Mouse (Mus musculus) layer of hippocampus, postnatal 36 days (tissue): ENCODE data around the gene Prss29. TPM values are rescaled to one million over a fixed set of nuclear protein-coding genes. Genes with fewer than 3 reads are reported as not detected.

Source experiments
- DNase-seq, 2 experiments: peaks; one replicate each; pipeline ENCODE4 v3.0.0; 2022
- total RNA-seq, 2 experiments: library from RNA; stranded (reverse); gene quantifications; 2 replicates each; pipeline ENCODE4 v1.2.3; 2021

The Prss29 gene
- total RNA-seq, result not detected

DNA sequence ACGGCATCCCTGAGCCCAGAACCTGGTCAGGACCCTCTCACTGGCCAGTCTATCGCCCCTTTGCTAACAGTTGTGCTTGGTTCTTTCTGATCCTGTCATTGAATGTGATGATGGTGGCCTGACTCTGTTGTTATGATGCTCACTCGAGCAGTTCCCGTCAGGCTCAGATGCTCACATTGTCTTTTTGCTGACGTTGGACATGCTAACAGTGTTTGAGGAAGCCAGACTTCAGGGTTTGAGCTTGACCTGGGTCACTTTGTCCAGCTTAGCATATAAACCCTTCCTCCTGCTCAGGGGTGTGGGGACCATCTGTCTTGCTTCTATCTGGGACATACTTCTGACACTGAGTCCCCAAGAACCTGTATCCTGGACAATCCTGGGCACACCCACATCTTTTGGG, at the start of gene Prss29:
Prss29 (plus strand) TSS at position 301 of the 400 bp plus-strand sequence.
- DNase-seq, result no peak

DNA sequence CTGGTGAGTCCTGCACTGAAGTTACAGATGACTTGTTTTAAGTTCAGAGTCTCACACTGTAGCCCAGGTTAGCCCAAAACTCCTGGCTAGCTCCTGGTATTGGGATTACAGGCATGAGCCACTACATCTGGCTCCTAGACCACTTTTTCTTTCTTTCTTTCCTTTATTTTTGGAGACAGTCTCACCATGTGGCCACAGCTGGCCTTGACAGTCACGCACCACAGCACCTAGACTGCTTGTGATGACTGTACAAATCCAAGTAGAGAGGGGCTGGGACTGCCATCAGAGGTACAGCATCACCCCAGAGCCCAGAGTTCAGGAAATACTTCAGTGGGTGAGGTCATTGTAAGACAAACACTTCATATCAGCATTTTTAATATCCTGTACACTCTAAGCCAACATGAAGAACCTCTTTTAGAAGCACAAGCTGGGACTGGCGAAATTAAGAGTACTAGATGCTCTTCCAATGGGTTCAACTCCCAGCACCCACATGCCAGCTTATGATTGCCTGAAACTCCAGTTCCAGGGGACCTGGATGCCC, 47.6 kb upstream of the Prss29 start:
- no peak for DNase-seq

- no peak for DNase-seq
Measured at GRCm38 (mm10) chr17:25272326-25272725, 46.1 kb upstream of the Prss29 start.

DNA sequence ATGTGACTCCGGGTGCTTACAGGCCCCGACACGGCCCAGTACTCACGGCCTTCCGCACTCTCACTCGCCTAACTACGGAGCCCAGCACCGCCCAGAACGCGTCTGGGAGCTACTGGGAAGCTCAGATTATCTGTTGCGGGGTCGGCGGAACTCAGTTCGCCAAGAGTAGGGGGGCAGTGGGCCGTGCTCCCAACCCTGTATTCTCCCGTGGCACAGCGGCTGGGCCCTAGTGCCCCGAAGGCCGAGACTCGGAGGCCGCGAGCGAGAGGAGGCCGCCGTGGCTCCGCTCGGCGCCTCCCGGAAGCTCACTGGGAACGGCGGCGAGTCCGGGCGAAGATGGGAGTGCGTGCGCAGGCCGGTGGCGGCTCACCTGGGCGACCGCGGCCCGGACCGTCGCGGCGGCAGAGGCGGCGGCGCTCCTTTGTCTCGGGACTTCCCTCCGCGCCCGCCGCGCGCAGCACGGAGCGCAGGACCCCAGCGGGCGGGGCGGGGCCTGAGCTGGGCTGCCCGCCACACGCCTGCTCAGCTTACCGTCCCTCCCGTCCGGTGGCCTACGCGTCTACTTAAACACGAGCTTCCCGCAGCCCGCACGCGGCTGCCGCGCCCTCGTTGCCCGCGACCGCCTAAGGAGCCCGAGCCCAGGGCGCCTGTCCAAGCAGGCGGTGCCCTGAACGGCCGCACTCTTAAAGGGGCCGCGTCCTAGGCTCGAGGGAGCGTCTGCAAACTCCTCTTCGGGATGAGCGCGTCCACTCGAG, 45.3 kb upstream of the Prss29 start:
- peak; percentile 92 to 93 for DNase-seq

- peak; percentile 94 to 95 for DNase-seq
Measured at GRCm38 (mm10) chr17:25273706-25274501, 44.5 kb upstream of the Prss29 start.

GRCm38 (mm10) chr17:25274571-25275346, 43.7 kb upstream of the Prss29 start, which contains the start of gene Ube2i:
Gene Ube2i, minus strand, starts transcription at chr17:25274622.
- DNase-seq, result no peak

- no peak for DNase-seq
Measured at GRCm38 (mm10) chr17:25275833-25276232, 42.6 kb upstream of the Prss29 start.

GRCm38 (mm10) chr17:25282133-25282532, 36.3 kb upstream of the Prss29 start:
- DNase-seq, result no peak

GRCm38 (mm10) chr17:25285033-25285432, 33.4 kb upstream of the Prss29 start:
- peak in 1 of 2 experiments; percentile 37 for DNase-seq

DNA sequence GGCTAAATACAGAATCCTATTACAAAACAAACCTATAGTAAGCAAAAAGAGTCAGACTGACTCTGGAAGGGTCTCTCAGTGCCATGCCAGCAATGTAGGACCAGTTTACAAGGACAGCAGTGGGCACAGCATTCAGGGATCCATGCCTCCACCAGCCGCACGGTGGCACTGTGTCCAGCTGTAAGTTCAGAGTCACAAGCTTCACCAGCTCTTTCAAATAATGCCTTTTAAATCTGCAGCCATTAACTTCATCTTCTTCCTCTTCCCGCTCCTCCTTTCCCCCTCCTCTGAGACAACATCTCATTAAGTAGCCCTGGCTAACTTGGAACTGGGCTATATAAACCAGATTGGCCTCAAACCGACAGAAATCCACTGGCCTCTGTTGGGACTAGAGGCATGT, 29.6 kb upstream of the Prss29 start:
- DNase-seq, result peak in 1 of 2 experiments; percentile 29

- DNase-seq, result no peak
Measured at GRCm38 (mm10) chr17:25290411-25290810, 28.0 kb upstream of the Prss29 start.

DNA sequence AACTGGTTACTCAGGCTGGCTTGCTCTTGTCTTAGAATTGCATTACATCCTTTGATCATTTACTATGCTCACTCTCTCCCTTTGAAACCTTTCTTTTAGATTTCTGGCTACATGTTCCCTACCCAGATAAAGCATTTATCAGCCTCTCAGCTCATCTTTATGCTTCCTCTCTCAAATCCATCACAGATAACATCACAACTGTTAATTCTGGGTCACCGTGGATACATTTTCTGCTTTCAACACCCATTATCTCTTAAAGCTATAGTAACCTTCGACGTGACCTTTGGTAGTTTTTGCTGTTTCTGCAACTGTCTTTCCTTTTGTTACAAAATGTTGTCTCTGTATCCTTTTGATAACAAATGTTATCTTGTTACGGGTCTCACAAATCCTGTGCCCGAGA, 25.0 kb upstream of the Prss29 start:
- DNase-seq, result no peak

GRCm38 (mm10) chr17:25294111-25294510, 24.3 kb upstream of the Prss29 start:
- DNase-seq, result no peak

DNA sequence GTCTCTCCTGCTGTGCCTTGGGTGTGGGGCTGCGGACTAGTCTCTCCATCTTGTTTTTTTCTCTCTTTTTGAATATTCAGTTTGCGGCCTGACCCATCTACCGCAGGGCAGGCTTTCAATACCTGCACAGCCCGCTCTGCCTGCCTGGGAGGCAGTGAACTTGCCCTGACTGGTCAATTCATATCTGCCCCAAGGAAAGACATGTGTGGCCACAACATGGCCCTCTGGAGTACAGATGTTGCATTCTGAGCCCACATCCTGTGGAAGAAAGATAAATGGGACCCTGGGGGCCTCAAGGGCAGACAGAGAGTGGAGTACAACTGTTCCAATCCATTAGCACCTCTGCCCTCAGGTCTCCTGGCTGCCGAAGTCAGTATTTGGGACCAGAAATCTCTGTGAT, 20.4 kb upstream of the Prss29 start, which contains the start of gene Prss34:
Prss34 (plus strand) TSS at position 301 of the 400 bp plus-strand sequence.
- no peak for DNase-seq

- DNase-seq, result no peak
Measured at GRCm38 (mm10) chr17:25308346-25308745, 10.1 kb upstream of the Prss29 start, which contains the start of gene Prss28. Gene Prss28, plus strand, starts transcription at chr17:25308646.

DNA sequence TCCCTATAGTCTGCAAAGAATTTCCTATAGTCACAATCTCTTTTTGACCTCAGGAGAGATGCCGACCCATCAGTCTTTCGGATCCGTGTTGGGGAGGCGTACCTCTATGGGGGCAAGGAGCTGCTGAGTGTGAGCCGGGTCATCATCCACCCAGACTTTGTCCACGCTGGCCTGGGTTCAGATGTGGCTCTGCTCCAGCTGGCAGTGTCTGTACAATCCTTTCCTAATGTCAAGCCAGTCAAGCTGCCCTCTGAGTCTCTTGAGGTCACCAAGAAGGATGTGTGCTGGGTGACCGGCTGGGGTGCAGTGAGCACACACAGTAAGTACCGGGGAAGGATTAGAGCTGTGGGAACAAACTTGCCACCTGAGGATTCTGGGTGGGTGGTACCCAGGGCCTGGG, 2.4 kb downstream of the Prss29 start:
- DNase-seq, result no peak

- DNase-seq, result no peak
Measured at GRCm38 (mm10) chr17:25322930-25323329, 4.5 kb downstream of the Prss29 start.

GRCm38 (mm10) chr17:25332321-25332720, 13.9 kb downstream of the Prss29 start:
- DNase-seq, result no peak

DNA sequence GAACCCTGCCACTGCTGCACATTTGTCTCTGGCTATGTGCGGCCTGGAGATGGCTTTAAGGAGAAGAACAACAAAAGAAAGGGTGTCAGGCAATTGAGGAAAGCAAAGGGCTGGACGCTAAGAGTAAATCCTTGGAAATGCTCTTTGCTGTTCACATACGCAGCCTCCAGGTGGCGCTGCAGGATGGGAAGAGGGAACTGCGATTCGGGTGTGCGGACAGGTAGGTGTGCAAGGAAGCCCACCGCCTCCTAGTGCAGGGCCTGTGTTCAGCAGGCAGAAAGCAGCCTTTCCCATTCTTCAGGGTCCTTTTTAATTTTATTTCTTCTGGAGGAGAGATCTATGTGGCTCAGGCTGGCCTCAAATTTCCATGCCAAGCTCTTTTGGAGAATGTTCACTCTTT, 15.5 kb downstream of the Prss29 start:
- peak; percentile 61 to 63 for DNase-seq

DNA sequence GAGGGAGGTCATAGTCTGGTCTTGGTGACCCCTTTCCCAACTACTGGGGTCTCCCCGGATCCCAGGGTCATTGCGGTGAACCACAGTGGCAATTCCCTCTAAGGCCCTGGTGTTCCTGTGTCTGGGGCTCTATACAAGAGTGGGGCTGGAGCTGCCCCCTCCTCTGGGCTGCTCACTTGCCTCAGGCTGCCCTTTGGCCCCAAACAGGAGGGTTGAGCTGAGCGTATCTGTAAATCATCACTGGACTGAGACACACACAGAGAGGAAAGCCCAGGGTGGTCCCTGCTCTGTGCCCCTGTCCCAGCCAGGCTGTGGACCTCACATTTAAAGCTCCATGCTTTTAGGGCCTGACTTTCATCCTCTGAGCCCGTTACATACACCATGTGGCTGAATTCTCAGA, 19.8 kb downstream of the Prss29 start:
- DNase-seq, result no peak

- no peak for DNase-seq
Measured at GRCm38 (mm10) chr17:25340003-25340402, 21.5 kb downstream of the Prss29 start.

GRCm38 (mm10) chr17:25341490-25341889, 23.0 kb downstream of the Prss29 start:
- DNase-seq, result no peak
